Mouse (Mus musculus): ENCODE results near the gene Vpreb3. TPM values are rescaled to one million over a fixed set of nuclear protein-coding genes. Genes with fewer than 3 reads are reported as not detected.

Gene Vpreb3
- polyA plus RNA-seq (2015; fragmentation: Nextera tagmentation; extraction: Ambion mirVana): 2.9 and 4.8 TPM in 2 replicates

DNA sequence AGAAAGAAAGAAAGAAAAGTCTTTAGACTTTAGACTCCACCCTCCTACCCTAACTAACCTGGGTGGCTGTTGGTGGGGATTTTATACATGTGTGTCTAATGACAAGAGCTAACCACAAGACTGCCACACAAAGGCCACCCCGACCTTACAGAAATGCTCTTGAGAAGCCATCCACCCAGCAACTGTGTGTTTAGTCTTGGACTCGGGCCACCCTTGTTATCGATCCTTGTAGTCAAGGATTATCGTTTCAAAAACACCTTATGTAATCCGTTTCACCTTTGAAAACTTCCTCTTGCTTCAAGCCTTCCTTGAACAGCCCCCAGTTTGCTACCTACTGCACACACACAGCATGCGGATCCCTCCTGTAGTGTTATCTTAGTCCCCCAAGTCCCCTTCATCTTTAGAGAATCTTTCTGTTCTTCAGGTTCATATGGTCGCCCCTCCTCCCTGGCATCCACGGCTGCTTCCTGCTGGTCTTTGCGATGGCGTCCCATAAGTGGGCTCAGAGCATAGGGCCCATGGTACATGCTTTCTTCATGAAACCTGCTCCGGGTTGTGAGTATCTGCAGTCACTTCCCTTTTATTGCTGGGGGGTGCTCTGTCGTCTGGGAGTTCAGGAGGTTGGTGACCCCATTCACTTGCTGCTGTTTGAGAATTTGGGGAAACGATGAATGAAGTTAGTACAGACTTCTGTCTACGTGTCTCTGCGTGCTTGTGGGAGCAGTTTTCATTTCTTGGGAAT is at the start of gene Vpreb3:
Gene Vpreb3, plus strand, starts transcription at position 322 of the 742 bp plus-strand sequence.

DNA sequence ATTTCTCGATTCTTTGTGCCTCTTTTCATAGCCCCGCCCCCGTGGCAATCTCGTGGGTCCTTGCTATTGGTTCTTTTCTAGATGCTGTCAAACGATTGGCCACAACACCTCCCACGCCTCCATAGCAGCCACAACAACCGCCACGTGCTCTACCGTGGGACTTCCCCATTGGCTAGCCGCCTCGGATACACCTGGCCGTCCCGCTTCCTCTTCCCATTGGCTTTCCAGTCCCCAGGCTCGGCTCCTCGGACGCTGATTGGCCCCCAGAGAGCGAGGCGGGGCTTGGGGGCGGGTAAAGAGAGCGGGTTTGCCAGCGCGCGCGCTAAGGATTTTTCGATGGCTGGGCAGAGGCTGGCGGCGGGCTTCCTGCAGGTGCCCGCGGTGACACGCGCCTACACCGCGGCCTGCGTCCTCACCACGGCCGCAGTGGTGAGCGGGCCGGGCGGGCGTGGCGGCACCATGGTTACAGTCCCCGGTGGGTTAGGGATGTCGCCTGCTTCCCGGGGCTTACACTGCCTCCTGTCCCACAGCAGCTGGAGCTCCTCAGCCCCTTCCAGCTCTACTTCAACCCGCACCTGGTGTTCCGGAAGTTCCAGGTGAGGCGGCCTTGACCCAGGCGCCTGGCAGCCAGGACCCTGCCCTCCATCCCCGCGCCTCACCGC is 49.6 kb upstream of the Vpreb3 start, which contains the start of gene Derl3:
Gene Derl3, plus strand, starts transcription at position 325 of the 662 bp plus-strand sequence.

DNA sequence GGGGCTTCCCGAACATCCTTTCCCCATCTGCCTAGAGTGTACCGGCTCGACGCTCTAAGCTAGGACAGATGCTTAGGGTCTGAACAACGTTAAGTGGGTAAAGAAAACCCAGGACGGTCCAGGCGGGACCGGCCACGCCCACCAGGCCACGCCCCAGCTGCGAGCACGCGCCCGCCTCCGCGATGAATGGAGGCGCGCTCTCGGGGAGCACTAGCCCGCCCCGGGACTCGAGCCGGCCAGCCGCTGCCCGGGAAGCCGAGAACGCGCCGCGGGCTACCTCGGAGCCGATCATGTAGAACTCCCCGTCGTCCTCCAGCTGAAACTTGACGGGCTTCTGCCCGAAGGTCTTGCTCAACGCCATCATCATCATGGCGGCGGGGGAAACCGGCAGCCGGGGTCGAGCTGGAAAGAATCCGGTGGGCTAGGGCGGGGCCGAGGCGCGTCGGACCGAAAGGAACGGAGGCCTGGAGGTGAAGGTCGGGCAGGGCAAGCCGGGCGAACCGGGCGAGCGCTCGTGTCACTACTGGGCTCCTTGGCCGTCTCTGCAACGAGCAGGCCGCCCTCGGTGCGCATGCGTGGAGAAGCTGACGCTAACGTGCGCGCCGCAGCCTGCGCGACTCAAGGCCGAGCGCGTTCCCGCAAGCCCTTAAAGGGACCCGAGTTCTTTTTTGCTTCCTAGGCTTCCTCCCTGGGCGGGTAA is 21.7 kb upstream of the Vpreb3 start, which contains the start of gene Smarcb1:
Gene Smarcb1, minus strand, starts transcription at position 592 of the 700 bp plus-strand sequence.

DNA sequence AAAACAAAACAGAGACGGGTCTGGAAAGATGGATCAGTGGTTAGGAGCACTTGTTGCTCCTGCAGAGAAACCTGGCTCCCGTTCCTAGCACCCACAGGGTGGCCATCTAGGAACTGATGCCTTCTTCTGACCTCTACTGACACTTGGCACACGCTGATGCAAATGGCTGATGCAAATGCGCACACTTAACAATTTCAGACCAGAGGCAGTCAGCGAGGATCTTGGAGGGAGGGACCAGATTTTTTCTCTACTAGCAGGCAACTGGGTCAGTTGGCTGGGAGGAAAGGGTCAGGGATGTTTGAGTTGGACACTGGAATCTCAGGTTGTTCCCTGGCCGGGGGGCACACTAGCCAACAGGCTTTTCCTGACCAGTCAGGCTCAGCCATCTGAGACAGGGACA is 10.0 kb upstream of the Vpreb3 start, which contains the start of gene Chchd10:
Gene Chchd10, plus strand, starts transcription at position 240 of the 400 bp plus-strand sequence.

DNA sequence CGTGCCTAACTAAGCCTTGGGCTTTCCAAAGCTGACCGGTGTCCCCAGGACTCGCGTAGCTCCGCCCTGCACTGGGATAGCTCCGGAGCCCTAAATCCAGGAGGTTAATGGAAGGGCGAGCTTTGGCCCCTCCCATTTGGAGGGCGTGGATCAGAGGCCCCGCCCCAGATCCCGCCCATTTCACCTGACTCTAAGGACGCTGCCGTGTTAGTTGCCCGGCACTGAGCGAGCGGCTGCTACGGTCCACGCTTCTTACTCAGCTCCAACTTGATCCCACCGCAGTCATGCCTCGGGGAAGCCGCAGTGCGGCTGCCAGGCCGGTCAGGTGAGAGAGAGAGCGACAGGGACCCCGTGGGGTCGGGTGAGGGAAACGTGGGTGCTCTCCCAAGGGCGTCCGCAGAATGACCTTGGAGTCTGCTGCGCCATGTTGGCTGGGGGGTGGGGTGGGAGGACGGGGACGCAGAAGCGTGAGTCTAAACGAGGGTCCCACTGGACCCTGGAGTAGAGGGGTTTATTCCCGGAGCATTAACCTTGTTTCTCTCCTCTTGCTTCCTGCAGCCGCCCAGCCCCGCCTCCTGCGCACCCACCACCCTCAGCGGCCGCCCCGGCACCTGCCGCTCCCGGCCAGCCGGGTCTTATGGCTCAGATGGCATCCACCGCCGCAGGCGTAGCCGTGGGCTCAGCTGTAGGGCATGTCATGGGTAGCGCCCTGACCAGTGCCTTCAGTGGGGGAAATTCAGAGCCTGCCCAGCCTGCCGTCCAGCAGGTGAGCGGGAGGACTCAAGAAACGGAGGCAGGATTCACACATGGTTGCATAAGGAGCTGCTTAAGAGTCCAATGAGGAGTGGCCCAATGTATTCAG is 6.9 kb upstream of the Vpreb3 start, which contains the start of gene Mmp11:
Gene Mmp11, minus strand, starts transcription at position 817 of the 862 bp plus-strand sequence.

DNA sequence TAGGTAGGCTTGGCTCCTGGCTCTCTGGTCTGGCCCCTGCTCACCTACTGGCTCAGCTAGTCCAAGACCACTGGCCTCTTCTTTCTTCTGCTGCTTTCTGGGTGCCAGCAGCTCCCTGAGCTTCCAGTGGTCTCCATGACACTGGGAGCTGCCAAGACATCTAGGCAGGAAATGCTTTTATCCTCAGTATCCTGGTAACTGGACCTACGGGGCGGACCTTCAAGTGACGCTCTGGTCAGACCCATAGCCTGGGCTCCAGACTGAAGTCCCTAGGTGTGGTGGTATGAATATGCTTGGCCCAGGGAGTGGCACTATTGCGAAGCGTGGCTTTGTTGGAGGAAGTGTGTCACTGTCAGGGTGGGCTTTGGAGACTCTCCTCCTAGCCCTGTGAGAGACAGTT is 2.3 kb upstream of the Vpreb3 start, which contains the start of gene Gm867:
Gene Gm867, minus strand, starts transcription at position 153 of the 400 bp plus-strand sequence.

DNA sequence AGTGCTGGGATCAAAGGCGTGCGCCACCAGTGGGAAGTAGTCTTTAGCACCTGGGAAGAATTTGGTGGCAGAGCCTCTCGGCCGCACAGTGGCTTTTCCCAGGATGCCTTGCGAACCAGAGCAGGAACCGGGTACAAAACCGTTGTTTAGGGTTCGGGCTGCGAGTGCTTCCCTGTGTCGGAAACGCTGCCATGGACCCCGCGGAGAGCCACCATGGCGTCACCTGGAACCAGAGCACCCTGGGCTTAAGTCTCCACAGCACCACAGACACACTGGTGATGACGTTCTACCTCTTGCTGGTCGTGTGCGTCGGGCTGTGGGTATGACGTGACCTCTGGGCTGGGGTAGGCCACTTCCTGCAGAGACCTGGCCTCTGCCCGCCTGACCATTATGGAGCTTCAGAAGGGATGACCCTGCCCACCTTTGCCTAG is 11.5 kb downstream of the Vpreb3 start, which contains the start of gene Gm5134:
Gene Gm5134, plus strand, starts transcription at position 134 of the 431 bp plus-strand sequence.

Other genes starting within 250 kb of the Vpreb3 start
- 21.4 and 25.9 TPM in 2 replicates for gene Cabin1, start 178.7 kb upstream of the Vpreb3 start, polyA plus RNA-seq (2015; fragmentation: Nextera tagmentation; extraction: Ambion mirVana)
- 81.4 and 106 TPM in 2 replicates for gene Ddt, start 169.6 kb upstream of the Vpreb3 start, polyA plus RNA-seq (2015; fragmentation: Nextera tagmentation; extraction: Ambion mirVana)
- gene Gm20441, start 162.1 kb upstream of the Vpreb3 start, polyA plus RNA-seq (2015; fragmentation: Nextera tagmentation; extraction: Ambion mirVana): 0.22 TPM in 1 of 2 replicates, not detected in the other
- gene Gstt3, start 161.6 kb upstream of the Vpreb3 start, polyA plus RNA-seq (2015; fragmentation: Nextera tagmentation; extraction: Ambion mirVana): 12.6 and 16.8 TPM in 2 replicates
- gene Gstt1, start 144.5 kb upstream of the Vpreb3 start, polyA plus RNA-seq (2015; fragmentation: Nextera tagmentation; extraction: Ambion mirVana): 18.9 and 26.1 TPM in 2 replicates
- not detected in 2 replicates for gene Gstt4, start 120.5 kb upstream of the Vpreb3 start, polyA plus RNA-seq (2015; fragmentation: Nextera tagmentation; extraction: Ambion mirVana)
- gene Gstt2, start 105.6 kb upstream of the Vpreb3 start, polyA plus RNA-seq (2015; fragmentation: Nextera tagmentation; extraction: Ambion mirVana): 39.0 and 42.7 TPM in 2 replicates
- 540 and 846 TPM in 2 replicates for gene Mif, start 82.8 kb upstream of the Vpreb3 start, polyA plus RNA-seq (2015; fragmentation: Nextera tagmentation; extraction: Ambion mirVana)
- 0.32 and 3.0 TPM in 2 replicates for gene Derl3, start 49.6 kb upstream of the Vpreb3 start, polyA plus RNA-seq (2015; fragmentation: Nextera tagmentation; extraction: Ambion mirVana)
- 75.4 and 89.9 TPM in 2 replicates for gene Smarcb1, start 21.4 kb upstream of the Vpreb3 start, polyA plus RNA-seq (2015; fragmentation: Nextera tagmentation; extraction: Ambion mirVana)
- 128 and 210 TPM in 2 replicates for gene Chchd10, start 9.9 kb upstream of the Vpreb3 start, polyA plus RNA-seq (2015; fragmentation: Nextera tagmentation; extraction: Ambion mirVana)
- gene Mmp11, start 6.6 kb upstream of the Vpreb3 start, polyA plus RNA-seq (2015; fragmentation: Nextera tagmentation; extraction: Ambion mirVana): 15.1 and 23.4 TPM in 2 replicates
- gene Gm867, start 2.4 kb upstream of the Vpreb3 start, polyA plus RNA-seq (2015; fragmentation: Nextera tagmentation; extraction: Ambion mirVana): 0.62 and 0.66 TPM in 2 replicates
- 0.06 and 0.17 TPM in 2 replicates for gene Gm5134, start 11.5 kb downstream of the Vpreb3 start, polyA plus RNA-seq (2015; fragmentation: Nextera tagmentation; extraction: Ambion mirVana)
- gene Zfp280b, start 89.6 kb downstream of the Vpreb3 start, polyA plus RNA-seq (2015; fragmentation: Nextera tagmentation; extraction: Ambion mirVana): 7.1 and 8.8 TPM in 2 replicates
- 0.06 TPM in 1 of 2 replicates, not detected in the other for gene Slc5a4b, start 167.9 kb downstream of the Vpreb3 start, polyA plus RNA-seq (2015; fragmentation: Nextera tagmentation; extraction: Ambion mirVana)
- not detected in 2 replicates for gene Slc5a4a, start 204.4 kb downstream of the Vpreb3 start, polyA plus RNA-seq (2015; fragmentation: Nextera tagmentation; extraction: Ambion mirVana)